Mouse (Mus musculus) midbrain, embryonic 12.5 days (tissue): ENCODE results near the gene Fzd10. TPM values are rescaled to one million over a fixed set of nuclear protein-coding genes. Genes with fewer than 3 reads are reported as not detected.

ENCODE experiments used
- ATAC-seq: fragments of 200-750 bp; cut with Nextera tagmentation; 2 replicates; pipeline ENCODE4 v1.8.0; 2017; ENCODE audit warnings: low read depth, moderate TSS enrichment, moderate library complexity; ENCODE audit not compliant: low FRiP score
- H3K27ac ChIP-seq: fragments of 300-500 bp; sonication (generic); replicated peaks from 2 replicates; pipeline ENCODE4 v1.5.1; 2016; ENCODE audit warnings: mild to moderate bottlenecking
- H3K27me3 ChIP-seq: fragments of 300-500 bp; sonication (generic); 2 replicates; pipeline ENCODE4 v1.6.1; 2016; ENCODE audit warnings: mild to moderate bottlenecking
- H3K36me3 ChIP-seq: fragments of 300-500 bp; sonication (generic); 2 replicates; pipeline ENCODE4 v1.6.1; 2016
- H3K4me1 ChIP-seq: fragments of 300-500 bp; sonication (generic); 2 replicates; pipeline ENCODE4 v1.6.1; 2016
- H3K4me2 ChIP-seq: fragments of 300-500 bp; sonication (generic); replicated peaks from 2 replicates; pipeline ENCODE4 v1.6.1; 2016; ENCODE audit warnings: mild to moderate bottlenecking, moderate library complexity
- H3K4me3 ChIP-seq: fragments of 300-500 bp; sonication (generic); 2 replicates; pipeline ENCODE4 v1.5.1; 2016; ENCODE audit warnings: mild to moderate bottlenecking
- H3K9ac ChIP-seq: fragments of 300-500 bp; sonication (generic); replicated peaks from 2 replicates; pipeline ENCODE4 v1.6.1; 2016; ENCODE audit warnings: mild to moderate bottlenecking, moderate library complexity
- H3K9me3 ChIP-seq: fragments of 300-500 bp; sonication (generic); 2 replicates; pipeline ENCODE4 v1.6.1; 2016; ENCODE audit warnings: mild to moderate bottlenecking
- WGBS: fragments of 180-500 bp; shearing (Covaris S2); methylation state at CpG from one replicate; pipeline ENCODE4 v1.1.7; 2016; 5-methylcytosine and 5-hydroxymethylcytosine counted together
- polyA plus RNA-seq: library from polyadenylated mRNA; unstranded; fragments of >200 nt; fragmentation: Nextera tagmentation; extraction: Ambion mirVana; gene quantifications from 2 replicates; pipeline ENCODE4 v1.2.1, GENCODE M21; 2016

The Fzd10 gene
- polyA plus RNA-seq, 1 experiment from 2014 or later, result 33.5 TPM

DNA sequence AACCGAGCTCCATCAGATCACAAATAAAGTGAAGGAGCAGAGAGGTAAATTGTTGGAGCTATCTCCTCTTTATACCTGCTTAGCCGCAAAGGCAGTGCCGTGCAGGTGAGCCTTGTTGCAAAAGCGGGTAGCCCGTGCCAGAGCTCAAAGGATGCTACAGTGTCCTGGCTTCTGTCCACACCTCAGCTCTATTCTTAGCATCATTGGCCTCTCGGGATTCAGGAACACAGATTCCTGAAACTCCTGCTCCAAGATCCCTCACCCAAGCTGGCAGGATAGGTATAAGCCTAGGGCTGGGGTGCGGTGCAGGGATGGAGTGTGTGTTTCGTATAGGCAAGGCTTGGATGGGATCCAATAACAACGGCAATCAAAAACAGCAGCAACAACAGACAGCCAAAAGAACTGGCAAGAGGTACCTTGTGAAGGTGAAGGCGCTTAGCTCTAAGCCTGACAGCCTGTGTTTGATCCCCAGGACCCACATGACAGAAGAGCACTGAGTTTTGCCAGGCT is 46.6 kb downstream of the Fzd10 start:
- 88% methylated on average over 10 of the region's 10 CpGs for WGBS
- H3K4me3 ChIP-seq, result no peak overlapping the region
- ATAC-seq, result no peak
- H3K9ac ChIP-seq, result no peak overlapping the region
- H3K9me3 ChIP-seq, result no peaks in the 10 kb centered on the region
- peaks cover 3% of the 10 kb centered on the region; the same call in 1 of the 2 replicates for H3K27me3 ChIP-seq
- H3K27ac ChIP-seq, result no peak overlapping the region
- H3K36me3 ChIP-seq, result no peaks in the 10 kb centered on the region
- H3K4me1 ChIP-seq, result no peaks in the 10 kb centered on the region; the same call in 1 of the 2 replicates
- H3K4me2 ChIP-seq, result no peak overlapping the region

GRCm38 (mm10) chr5:128649336-128649897 is 48.8 kb downstream of the Fzd10 start:
- ATAC-seq, result no peak
- H3K36me3 ChIP-seq, result no peaks in the 10 kb centered on the region
- H3K4me2 ChIP-seq, result no peak overlapping the region
- H3K9ac ChIP-seq, result no peak overlapping the region
- peaks cover 3% of the 10 kb centered on the region; the same call in 1 of the 2 replicates for H3K27me3 ChIP-seq
- no peaks in the 10 kb centered on the region for H3K9me3 ChIP-seq
- H3K27ac ChIP-seq, result no peak overlapping the region
- WGBS, result 88% methylated on average over 11 of the region's 11 CpGs
- no peak overlapping the region for H3K4me3 ChIP-seq
- peaks cover 4% of the 10 kb centered on the region; the same call in 1 of the 2 replicates for H3K4me1 ChIP-seq

Other genes starting within 250 kb of the Fzd10 start
- 0.64 and 0.70 TPM in 2 replicates for gene Tmem132d, start 167.8 kb upstream of the Fzd10 start, polyA plus RNA-seq
- 0.17 and 0.24 TPM in 2 replicates for gene Piwil1, start 101.7 kb downstream of the Fzd10 start, polyA plus RNA-seq